Mouse (Mus musculus) limb, embryonic 13.5 days (tissue): Measurements from ENCODE around the gene Dab1. TPM values are rescaled to one million over a fixed set of nuclear protein-coding genes. Genes with fewer than 3 reads are reported as not detected.

Source experiments
- ATAC-seq: fragments of 200-750 bp; cut with Nextera tagmentation; 2 replicates; pipeline ENCODE4 v1.8.0; 2017; ENCODE audit warnings: low read depth, moderate number of reproducible peaks, moderate TSS enrichment; ENCODE audit not compliant: low FRiP score
- H3K27ac ChIP-seq: fragments of 300-500 bp; sonication (generic); 2 replicates; pipeline ENCODE4 v1.5.1; 2015; ENCODE audit warnings: inconsistent platforms, mild to moderate bottlenecking, moderate library complexity
- H3K27me3 ChIP-seq: fragments of 300-500 bp; sonication (generic); 2 replicates; pipeline ENCODE4 v1.6.1; 2015; ENCODE audit warnings: mild to moderate bottlenecking, inconsistent platforms
- H3K36me3 ChIP-seq: fragments of 300-500 bp; sonication (generic); 2 replicates; pipeline ENCODE4 v1.6.1; 2015; ENCODE audit warnings: inconsistent platforms, mild to moderate bottlenecking, moderate library complexity
- H3K4me1 ChIP-seq: fragments of 300-500 bp; sonication (generic); 2 replicates; pipeline ENCODE4 v1.6.1; 2015; ENCODE audit warnings: inconsistent platforms
- H3K4me2 ChIP-seq: fragments of 300-500 bp; sonication (generic); replicated peaks from 2 replicates; pipeline ENCODE4 v1.6.1; 2015; ENCODE audit warnings: inconsistent platforms, mild to moderate bottlenecking, moderate library complexity
- H3K4me3 ChIP-seq: fragments of 300-500 bp; sonication (generic); 2 replicates; pipeline ENCODE4 v1.5.1; 2015; ENCODE audit warnings: moderate library complexity, mild to moderate bottlenecking, inconsistent platforms
- H3K9ac ChIP-seq: fragments of 300-500 bp; sonication (generic); 2 replicates; pipeline ENCODE4 v1.6.1; 2015; ENCODE audit warnings: mild to moderate bottlenecking, inconsistent platforms
- H3K9me3 ChIP-seq: fragments of 300-500 bp; sonication (generic); 2 replicates; pipeline ENCODE4 v1.6.1; 2016; ENCODE audit warnings: inconsistent platforms
- WGBS: fragments of 180-500 bp; shearing (Covaris S2); methylation state at CpG from one replicate; pipeline ENCODE4 v1.1.7; 2015; 5-methylcytosine and 5-hydroxymethylcytosine counted together
- polyA plus RNA-seq: library from polyadenylated mRNA; unstranded; fragments of >200 nt; fragmentation: Nextera tagmentation; extraction: Ambion mirVana; gene quantifications from 2 replicates; pipeline ENCODE4 v1.2.1, GENCODE M21; 2015

Dab1 gene
- polyA plus RNA-seq, 1 experiment from 2014 or later, result 24.7 TPM

- Histone ChIP-seq H3K4me3 (peak overlapping the region; percentile 71), H3K4me2 (peak overlapping the region; percentile 94), H3K27ac (no peak overlapping the region), H3K27me3 (peaks cover 62% of the 10 kb centered on the region), H3K36me3 (0 out of 2 replicates have a peak, but pooled peaks cover 1% of the 10 kb centered on the region), H3K9me3 (0 out of 2 replicates have a peak, but pooled peaks cover 2% of the 10 kb centered on the region), H3K9ac (no peak overlapping the region; the same call in 1 of the 2 replicates), H3K4me1 (peaks cover 28% of the 10 kb centered on the region)
- WGBS, result 9% methylated on average over 7 of the region's 7 CpGs
- no peak for ATAC-seq
Observed at GRCm38 (mm10) chr4:104369091-104369490, 749.9 kb downstream of the Dab1 start.

DNA sequence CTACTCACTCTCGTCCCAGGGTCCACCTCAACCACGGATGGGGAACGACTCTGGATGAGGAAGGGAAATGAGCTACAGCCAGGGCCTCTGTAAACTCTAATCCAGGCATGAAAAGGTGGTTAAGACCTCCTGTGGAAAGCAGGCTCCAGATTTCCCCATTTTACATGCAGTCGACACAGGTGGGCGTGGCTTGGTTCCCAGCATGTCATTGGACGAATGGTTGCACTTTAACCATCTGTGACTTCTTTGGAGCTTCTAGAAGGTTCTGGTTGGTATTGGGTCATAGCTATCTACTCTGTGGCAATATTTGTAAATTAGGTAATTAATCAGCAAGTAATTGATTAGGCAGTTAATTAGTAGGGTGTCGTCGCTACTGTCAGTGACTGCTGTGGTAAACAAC is 752.0 kb downstream of the Dab1 start:
- peaks cover 43% of the 10 kb centered on the region for H3K27me3 ChIP-seq

GRCm38 (mm10) chr4:104374191-104374590 is 755.0 kb downstream of the Dab1 start:
- Histone ChIP-seq H3K4me3 (no peak overlapping the region), H3K4me2 (no peak overlapping the region), H3K27ac (no peak overlapping the region), H3K27me3 (peaks cover 29% of the 10 kb centered on the region), H3K4me1 (peaks cover 6% of the 10 kb centered on the region; the same call in 1 of the 2 replicates), H3K9ac (no peak overlapping the region), H3K36me3 (0 out of 2 replicates have a peak, but pooled peaks cover 3% of the 10 kb centered on the region), H3K9me3 (0 out of 2 replicates have a peak, but pooled peaks cover 4% of the 10 kb centered on the region)
- no peak for ATAC-seq
- 50% methylated on average over 1 of the region's 1 CpGs for WGBS

More for the DNA sequence above, 752.0 kb downstream of the Dab1 start:
- Histone ChIP-seq H3K4me2 (no peak overlapping the region), H3K36me3 (0 out of 2 replicates have a peak, but pooled peaks cover 3% of the 10 kb centered on the region), H3K4me1 (peaks cover 24% of the 10 kb centered on the region), H3K27ac (no peak overlapping the region), H3K9me3 (0 out of 2 replicates have a peak, but pooled peaks cover 4% of the 10 kb centered on the region), H3K4me3 (no peak overlapping the region), H3K9ac (no peak overlapping the region)
- ATAC-seq, result no peak
- 71% methylated on average over 8 of the region's 8 CpGs for WGBS

DNA sequence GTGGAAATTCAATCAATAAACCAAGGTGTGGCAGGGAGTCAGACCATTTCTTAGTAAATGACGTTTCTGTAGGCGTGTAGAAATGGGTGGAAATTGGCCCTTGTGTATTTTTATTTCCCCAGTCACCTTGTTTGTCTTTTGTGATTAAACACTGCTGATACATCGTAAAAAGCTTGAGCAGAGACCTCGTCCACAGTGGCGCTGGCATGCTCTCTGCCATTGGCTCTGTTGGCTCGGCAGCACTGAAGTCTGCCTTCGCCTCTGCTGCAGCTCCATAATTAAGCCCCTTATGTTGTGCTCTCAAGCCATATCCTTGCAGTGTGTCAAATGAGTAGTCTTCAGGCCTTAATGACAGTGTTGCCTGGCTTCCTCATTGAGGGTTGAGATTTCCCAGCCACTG is 765.5 kb downstream of the Dab1 start:
- WGBS, result 12% methylated on average over 7 of the region's 7 CpGs

DNA sequence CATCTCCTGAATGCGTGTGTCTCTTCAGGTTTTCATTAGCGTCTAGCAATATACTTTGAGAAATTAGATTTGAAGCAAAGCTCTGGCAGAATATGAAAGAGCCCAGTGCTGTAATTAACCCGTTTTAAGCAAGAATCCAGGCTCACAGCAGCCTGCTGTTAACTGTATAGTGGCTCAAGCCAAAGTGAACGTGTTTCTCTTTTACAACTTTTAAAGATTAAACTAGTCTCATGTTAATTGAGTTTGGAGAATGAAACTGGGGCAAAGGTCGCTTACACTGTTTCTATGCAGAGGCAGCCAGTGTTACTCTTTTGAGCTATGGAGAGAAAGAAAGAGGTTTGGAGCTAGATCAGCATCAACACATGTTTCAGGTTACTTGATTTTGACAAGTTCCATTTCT is 766.1 kb downstream of the Dab1 start:
- Histone ChIP-seq H3K27ac (no peak overlapping the region), H3K9me3 (no peaks in the 10 kb centered on the region), H3K4me1 (peaks cover 30% of the 10 kb centered on the region), H3K4me3 (no peak overlapping the region), H3K4me2 (no peak overlapping the region), H3K9ac (no peak overlapping the region), H3K27me3 (no peaks in the 10 kb centered on the region; the same call in 1 of the 2 replicates), H3K36me3 (no peaks in the 10 kb centered on the region)
- WGBS, result 10% methylated on average over 5 of the region's 5 CpGs
- peak; percentile 32; the same call in 1 of the 2 replicates for ATAC-seq

More for the DNA sequence above, 765.5 kb downstream of the Dab1 start:
- Histone ChIP-seq H3K27me3 (no peaks in the 10 kb centered on the region; the same call in 1 of the 2 replicates), H3K4me1 (peaks cover 30% of the 10 kb centered on the region), H3K36me3 (no peaks in the 10 kb centered on the region), H3K9me3 (no peaks in the 10 kb centered on the region), H3K27ac (no peak overlapping the region), H3K9ac (no peak overlapping the region), H3K4me2 (peak overlapping the region; percentile 9; the same call in 1 of the 2 replicates), H3K4me3 (no peak overlapping the region)
- no peak for ATAC-seq

DNA sequence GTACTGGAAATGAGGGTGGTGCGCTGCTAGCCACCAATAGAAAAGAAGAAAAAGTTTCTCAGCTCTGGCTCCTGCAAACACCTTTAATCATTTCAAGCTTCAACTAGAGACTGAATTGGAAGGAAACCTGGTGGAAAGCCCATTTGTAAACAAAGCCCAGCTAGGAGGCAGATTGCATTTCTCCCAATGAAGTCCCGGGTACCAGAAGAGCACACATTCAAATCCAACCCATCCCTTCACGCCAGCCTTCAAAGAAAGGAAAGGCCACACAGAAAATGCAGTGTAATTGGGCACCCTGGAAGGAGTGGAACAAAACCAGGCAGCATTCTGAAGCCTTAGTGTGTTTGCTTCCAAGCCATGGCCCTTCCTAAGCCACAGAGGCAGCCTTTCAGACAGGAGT is 776.4 kb downstream of the Dab1 start:
- 86% methylated on average over 3 of the region's 3 CpGs for WGBS
- Histone ChIP-seq H3K27me3 (no peaks in the 10 kb centered on the region), H3K4me2 (no peak overlapping the region), H3K4me3 (no peak overlapping the region), H3K36me3 (no peaks in the 10 kb centered on the region), H3K9ac (no peak overlapping the region), H3K27ac (no peak overlapping the region), H3K4me1 (peaks cover 9% of the 10 kb centered on the region), H3K9me3 (no peaks in the 10 kb centered on the region)
- ATAC-seq, result no peak

DNA sequence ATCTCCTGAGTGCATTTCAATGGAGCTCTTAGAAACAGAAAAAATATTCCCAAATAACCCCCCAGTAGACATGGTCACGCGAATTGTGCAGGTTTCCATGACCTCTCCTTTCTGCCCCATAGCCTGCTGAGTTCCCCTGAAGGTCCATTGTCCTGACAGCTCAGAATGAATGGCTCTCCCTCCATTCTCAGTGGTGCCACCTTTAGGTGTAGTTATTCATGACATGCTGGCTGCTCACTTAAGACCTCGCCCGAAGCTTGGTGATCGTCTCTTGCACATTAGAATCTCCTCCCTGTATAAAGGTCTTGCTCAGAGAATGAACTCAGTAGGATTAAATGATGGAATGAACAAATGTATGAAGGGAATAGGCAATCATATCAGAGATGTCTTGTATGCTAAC is 776.9 kb downstream of the Dab1 start:
- Histone ChIP-seq H3K36me3 (no peaks in the 10 kb centered on the region), H3K4me3 (no peak overlapping the region), H3K9me3 (no peaks in the 10 kb centered on the region), H3K9ac (no peak overlapping the region), H3K4me1 (peaks cover 9% of the 10 kb centered on the region), H3K27me3 (no peaks in the 10 kb centered on the region), H3K4me2 (no peak overlapping the region), H3K27ac (no peak overlapping the region)
- 92% methylated on average over 5 of the region's 5 CpGs for WGBS
- no peak for ATAC-seq

DNA sequence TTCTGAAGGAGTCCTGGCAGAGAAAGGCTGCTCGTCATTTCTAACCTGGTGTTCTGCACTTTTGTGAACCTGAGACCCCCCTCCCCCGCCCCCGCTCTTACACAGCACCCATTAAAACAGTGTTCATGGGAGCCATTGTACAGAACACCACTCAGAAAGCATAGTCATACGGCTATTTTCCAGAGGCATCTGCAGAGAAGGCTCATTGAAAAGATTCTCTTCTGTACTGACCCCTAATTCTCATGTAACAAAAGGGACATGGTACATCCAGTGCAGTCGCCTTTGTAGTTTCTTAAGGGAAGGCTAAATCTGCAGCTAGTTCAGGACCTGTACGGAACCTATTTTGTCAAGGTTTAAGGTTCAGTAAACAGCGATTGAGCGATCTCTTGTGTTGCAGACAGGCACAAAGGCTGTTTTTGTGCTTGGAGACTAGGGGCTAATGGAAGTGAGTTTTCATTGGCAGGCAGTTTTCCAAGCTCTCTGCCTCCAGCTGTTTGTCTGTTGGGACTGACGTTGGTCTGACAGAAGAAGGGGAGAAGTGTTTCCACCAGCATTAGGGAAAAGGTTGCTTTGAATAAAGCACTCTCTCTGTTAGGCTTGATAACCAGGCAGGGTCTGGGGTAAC is 780.1 kb downstream of the Dab1 start:
- Histone ChIP-seq H3K4me2 (peak overlapping the region; percentile 34; the same call in 1 of the 2 replicates), H3K27me3 (no peaks in the 10 kb centered on the region), H3K4me3 (no peak overlapping the region), H3K27ac (peak overlapping the region; percentile 39; the same call in 1 of the 2 replicates), H3K36me3 (no peaks in the 10 kb centered on the region), H3K9ac (no peak overlapping the region), H3K4me1 (peaks cover 9% of the 10 kb centered on the region), H3K9me3 (no peaks in the 10 kb centered on the region)
- no peak for ATAC-seq
- 48% methylated on average over 9 of the region's 9 CpGs for WGBS

GRCm38 (mm10) chr4:104404099-104404498 is 784.9 kb downstream of the Dab1 start:
- H3K27me3 ChIP-seq, result no peaks in the 10 kb centered on the region
- no peaks in the 10 kb centered on the region for H3K36me3 ChIP-seq
- no peak for ATAC-seq
- peaks cover 4% of the 10 kb centered on the region for H3K4me1 ChIP-seq
- H3K27ac ChIP-seq, result no peak overlapping the region
- no peak overlapping the region for H3K4me3 ChIP-seq
- no peaks in the 10 kb centered on the region for H3K9me3 ChIP-seq
- H3K4me2 ChIP-seq, result no peak overlapping the region
- 82% methylated on average over 5 of the region's 5 CpGs for WGBS
- H3K9ac ChIP-seq, result no peak overlapping the region

DNA sequence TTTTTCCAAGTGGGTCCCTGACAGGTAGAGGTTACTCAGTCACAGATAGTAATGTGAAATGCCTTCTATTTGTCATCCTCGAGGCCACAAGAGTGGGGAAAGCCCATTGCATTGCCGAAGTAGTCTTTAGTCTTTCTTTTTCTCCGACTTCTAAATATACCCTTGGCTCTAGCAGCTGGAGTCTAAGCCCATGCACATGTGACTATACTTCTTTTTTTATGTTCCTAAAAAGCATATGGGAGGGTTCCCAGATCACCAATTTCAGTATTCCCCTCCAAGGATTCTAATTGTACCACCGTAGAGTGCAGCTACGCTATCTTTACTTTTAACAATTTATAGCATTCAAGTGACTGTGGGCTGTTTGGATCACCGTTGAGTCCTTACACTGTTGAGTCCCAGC is 791.8 kb downstream of the Dab1 start:
- Histone ChIP-seq H3K4me2 (no peak overlapping the region), H3K27ac (no peak overlapping the region), H3K9me3 (no peaks in the 10 kb centered on the region), H3K36me3 (no peaks in the 10 kb centered on the region), H3K9ac (no peak overlapping the region), H3K27me3 (no peaks in the 10 kb centered on the region), H3K4me3 (no peak overlapping the region), H3K4me1 (peaks cover 20% of the 10 kb centered on the region)
- WGBS, result 77% methylated on average over 6 of the region's 6 CpGs
- no peak for ATAC-seq

- Histone ChIP-seq H3K9ac (no peak overlapping the region), H3K36me3 (no peaks in the 10 kb centered on the region), H3K4me1 (peaks cover 32% of the 10 kb centered on the region), H3K4me2 (no peak overlapping the region), H3K27ac (no peak overlapping the region), H3K27me3 (no peaks in the 10 kb centered on the region), H3K9me3 (no peaks in the 10 kb centered on the region), H3K4me3 (no peak overlapping the region)
- ATAC-seq, result no peak
- WGBS, result 26% methylated on average over 2 of the region's 2 CpGs
Observed at GRCm38 (mm10) chr4:104415482-104415881, 796.3 kb downstream of the Dab1 start.

DNA sequence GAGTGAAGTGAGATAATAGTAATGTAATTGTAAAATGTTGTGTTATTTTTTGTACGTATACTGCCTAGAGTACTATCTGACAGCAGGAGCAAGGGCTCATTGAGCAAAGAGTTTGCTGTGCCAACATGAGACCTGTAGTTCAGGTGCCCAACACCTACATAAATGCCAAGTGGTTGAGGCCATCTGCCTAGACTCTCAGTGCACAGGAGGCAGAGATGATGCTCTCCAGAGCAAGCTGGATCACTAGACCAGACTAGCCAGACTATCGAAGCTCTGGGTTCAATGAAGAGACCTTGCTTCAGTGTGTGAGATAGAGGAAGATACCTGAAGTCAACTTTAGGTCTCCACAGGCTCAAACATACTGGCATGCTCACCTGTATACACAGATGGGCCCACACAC is 799.2 kb downstream of the Dab1 start:
- no peak for ATAC-seq
- H3K27ac ChIP-seq, result no peak overlapping the region
- WGBS, result 90% methylated on average over 2 of the region's 2 CpGs
- H3K9ac ChIP-seq, result no peak overlapping the region
- no peak overlapping the region for H3K4me2 ChIP-seq
- H3K27me3 ChIP-seq, result no peaks in the 10 kb centered on the region
- no peaks in the 10 kb centered on the region for H3K9me3 ChIP-seq
- peaks cover 32% of the 10 kb centered on the region for H3K4me1 ChIP-seq
- H3K4me3 ChIP-seq, result no peak overlapping the region
- H3K36me3 ChIP-seq, result no peaks in the 10 kb centered on the region
